Mouse (Mus musculus) gastrocnemius, postnatal 14 days (tissue): ENCODE results near the gene H2-DMa. TPM values are rescaled to one million over a fixed set of nuclear protein-coding genes. Genes with fewer than 3 reads are reported as not detected.
A peak's percentile ranks its signal among the peaks of the same experiment; 100 is the strongest.

ENCODE experiments used
- DNase-seq: peaks from one replicate; pipeline ENCODE4 v3.0.0; 2021; ENCODE audit warnings: mixed read lengths
- intact Hi-C: fragments of 180-260 bp; cut with DNase I; formaldehyde crosslinking; loops from one replicate; pipeline ENCODE4 v1.15.1; 2025; ENCODE audit warnings: low total_unique reads
- total RNA-seq, 2 experiments: library from RNA; stranded (reverse); gene quantifications; 2 replicates each; pipeline ENCODE4 v1.2.3; 2021

The H2-DMa gene
- total RNA-seq, 2 experiments from 2014 or later = 2.3 to 3.6 TPM

- no peak for DNase-seq
- intact Hi-C loops = no loop called here
These were observed 64.4 kb downstream of the H2-DMa start for GRCm38 (mm10) chr17:34183564-34184219.

GRCm38 (mm10) chr17:34185526-34185925, 66.2 kb downstream of the H2-DMa start:
- DNase-seq = no peak
- intact Hi-C loops = no loop called here

- DNase-seq = no peak
- intact Hi-C loops = no loop called here
These were observed 67.5 kb downstream of the H2-DMa start for GRCm38 (mm10) chr17:34186885-34187260.

GRCm38 (mm10) chr17:34187261-34187916, 68.0 kb downstream of the H2-DMa start, which contains the start of the genes Tap1 and Psmb9:
Tap1 (plus strand) TSS chr17:34187553.
Psmb9 (minus strand) TSS chr17:34187764.
- intact Hi-C loops = no loop called here
- DNase-seq = peak; percentile 95

GRCm38 (mm10) chr17:34188010-34188409, 68.7 kb downstream of the H2-DMa start:
- no peak for DNase-seq
- intact Hi-C loops = no loop called here

Other genes with a start within 250 kb of the H2-DMa start
- not detected for gene Gm7029, start 245.7 kb upstream of the H2-DMa start, total RNA-seq
- gene Kifc1, start 228.9 kb upstream of the H2-DMa start, total RNA-seq = 1 to 10 TPM; 3.3 to 4.4 TPM
- not detected for gene Platr17, start 214.4 kb upstream of the H2-DMa start, total RNA-seq
- gene Daxx, start 210.1 kb upstream of the H2-DMa start, total RNA-seq = 10 to 100 TPM; 10.2 to 13.8 TPM
- 10 to 100 TPM; 32.9 to 35.7 TPM for gene Tapbp, start 203.6 kb upstream of the H2-DMa start, total RNA-seq
- gene Zbtb22, start 203.6 kb upstream of the H2-DMa start, total RNA-seq = 10 to 100 TPM; 13.5 to 16.1 TPM
- 10 to 100 TPM; 24.4 to 24.7 TPM for gene Rgl2, start 190.0 kb upstream of the H2-DMa start, total RNA-seq
- 10 to 100 TPM; 53.6 to 54.9 TPM for gene Pfdn6, start 179.2 kb upstream of the H2-DMa start, total RNA-seq
- gene Wdr46, start 178.9 kb upstream of the H2-DMa start, total RNA-seq = 10 to 100 TPM; 11.1 to 12.3 TPM
- gene B3galt4, start 168.1 kb upstream of the H2-DMa start, total RNA-seq = 1 to 10 TPM; 2.3 to 2.7 TPM
- 10 to 100 TPM; 30.5 to 33.1 TPM for gene Vps52, start 163.7 kb upstream of the H2-DMa start, total RNA-seq
- gene Rps18, start 163.5 kb upstream of the H2-DMa start, total RNA-seq = 100 to 1,000 TPM; 464 to 543 TPM
- gene H2-K1, start 119.2 kb upstream of the H2-DMa start, total RNA-seq = 10 to 100 TPM; 26.5 to 40.1 TPM
- gene Ring1, start 94.9 kb upstream of the H2-DMa start, total RNA-seq = 10 to 100 TPM; 11.3 to 13.1 TPM
- 10 to 100 TPM; 50.1 to 51.3 TPM for gene H2-Ke6, start 91.5 kb upstream of the H2-DMa start, total RNA-seq
- 10 to 100 TPM; 44.9 to 60.1 TPM for gene Slc39a7, start 87.9 kb upstream of the H2-DMa start, total RNA-seq
- 10 to 100 TPM; 35.2 to 35.8 TPM for gene Rxrb, start 87.7 kb upstream of the H2-DMa start, total RNA-seq
- 10 to 100 TPM; 51.1 to 56.0 TPM for gene Col11a2, start 80.1 kb upstream of the H2-DMa start, total RNA-seq
- not detected for gene H2-Oa, start 27.2 kb upstream of the H2-DMa start, total RNA-seq
- 10 to 100 TPM; 75.2 to 75.5 TPM for gene Brd2, start 3.1 kb downstream of the H2-DMa start, total RNA-seq
- gene H2-DMb2, start 23.8 kb downstream of the H2-DMa start, total RNA-seq = under 1 TPM; 0.45 to 0.47 TPM
- gene H2-DMb1, start 33.5 kb downstream of the H2-DMa start, total RNA-seq = 1 to 10 TPM; 1.0 to 1.4 TPM
- gene Tap1, start 68.0 kb downstream of the H2-DMa start, total RNA-seq = 1 to 10 TPM; 1.7 to 2.6 TPM
- gene Psmb9, start 68.2 kb downstream of the H2-DMa start, total RNA-seq = 1 to 10 TPM; 1.8 to 2.0 TPM
- 1 to 10 TPM; 2.9 to 3.4 TPM for gene Psmb8, start 78.2 kb downstream of the H2-DMa start, total RNA-seq
- 1 to 10 TPM; 4.7 to 5.3 TPM for gene Tap2, start 84.0 kb downstream of the H2-DMa start, total RNA-seq
- gene H2-Ob, start 119.4 kb downstream of the H2-DMa start, total RNA-seq = under 1 TPM in 1 of 2 experiments, not detected in 1; 0.13 TPM
- 1 to 10 TPM; 2.8 to 3.1 TPM for gene H2-Ab1, start 138.1 kb downstream of the H2-DMa start, total RNA-seq
- 1 to 10 TPM; 2.8 to 3.9 TPM for gene H2-Aa, start 168.3 kb downstream of the H2-DMa start, total RNA-seq
- gene H2-Eb1, start 186.3 kb downstream of the H2-DMa start, total RNA-seq = 1 to 10 TPM; 2.8 to 3.7 TPM
- gene H2-Eb2, start 206.1 kb downstream of the H2-DMa start, total RNA-seq = not detected
- gene Btnl2, start 235.3 kb downstream of the H2-DMa start, total RNA-seq = under 1 TPM; 0.39 to 0.42 TPM